Mouse (Mus musculus): ENCODE measurements around the gene 1700028J19Rik. TPM values are rescaled to one million over a fixed set of nuclear protein-coding genes. Genes with fewer than 3 reads are reported as not detected.
"Not testable (repeated sequence)": the region's sequence is repeated elsewhere in the genome, so short reads cannot be mapped to it uniquely, and the experiment has no call there.

The 1700028J19Rik gene
- total RNA-seq, 2 experiments from 2014 or later: 0.23 to 0.30 TPM

GRCm38 (mm10) chr7:44254930-44255329 lies 8.4 kb upstream of the 1700028J19Rik start:
- no peak for DNase-seq
- intact Hi-C loops (cut with DNase I): no loop called here

DNA sequence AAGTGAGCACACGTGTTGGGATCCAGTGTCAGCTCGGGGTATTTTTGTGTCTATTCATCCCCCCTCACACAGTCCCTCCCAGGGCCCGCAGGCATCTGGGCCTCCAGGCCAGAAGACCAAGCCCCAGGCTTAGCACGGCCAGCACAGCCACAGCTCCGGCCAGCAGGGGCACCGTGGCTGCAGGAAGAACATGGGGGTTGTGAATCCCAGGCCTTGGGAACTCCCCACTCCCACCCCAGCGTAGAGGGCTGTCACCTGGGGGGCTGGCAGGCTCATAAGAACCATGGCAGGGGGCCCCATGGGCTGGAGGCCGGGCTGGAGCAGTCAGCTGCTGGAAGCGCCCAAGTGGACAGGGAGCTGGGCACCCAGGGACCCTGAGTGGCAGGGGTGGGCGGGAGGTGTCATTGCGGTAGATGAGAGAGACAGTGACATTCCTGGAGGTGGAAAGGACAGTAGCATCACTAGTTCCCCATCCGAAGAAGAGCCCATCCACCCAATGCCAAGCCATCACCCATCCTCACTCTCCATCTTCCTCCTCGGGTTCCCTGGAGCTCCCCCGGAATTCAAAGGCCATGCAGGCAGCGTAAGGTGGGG lies 6.6 kb upstream of the 1700028J19Rik start:
- no peak for DNase-seq
- intact Hi-C loops (cut with DNase I): no loop called here

- DNase-seq; intact Hi-C loops (cut with DNase I): not testable (repeated sequence)
These were observed 4.3 kb upstream of the 1700028J19Rik start for GRCm38 (mm10) chr7:44250732-44251275.

GRCm38 (mm10) chr7:44249248-44249647 lies 2.8 kb upstream of the 1700028J19Rik start:
- DNase-seq: no peak
- intact Hi-C loops (cut with DNase I): no loop called here

- no peak for DNase-seq
- intact Hi-C loops (cut with DNase I): no loop called here
These were observed 1.5 kb upstream of the 1700028J19Rik start for GRCm38 (mm10) chr7:44247971-44248370.

- intact Hi-C loops (cut with DNase I): no loop called here
- no peak for DNase-seq
These were observed 532 bp upstream of the 1700028J19Rik start for GRCm38 (mm10) chr7:44246984-44247470.

- intact Hi-C loops (cut with DNase I): no loop called here
- no peak for DNase-seq
These were observed 2.4 kb downstream of the 1700028J19Rik start for GRCm38 (mm10) chr7:44244080-44244479.

DNA sequence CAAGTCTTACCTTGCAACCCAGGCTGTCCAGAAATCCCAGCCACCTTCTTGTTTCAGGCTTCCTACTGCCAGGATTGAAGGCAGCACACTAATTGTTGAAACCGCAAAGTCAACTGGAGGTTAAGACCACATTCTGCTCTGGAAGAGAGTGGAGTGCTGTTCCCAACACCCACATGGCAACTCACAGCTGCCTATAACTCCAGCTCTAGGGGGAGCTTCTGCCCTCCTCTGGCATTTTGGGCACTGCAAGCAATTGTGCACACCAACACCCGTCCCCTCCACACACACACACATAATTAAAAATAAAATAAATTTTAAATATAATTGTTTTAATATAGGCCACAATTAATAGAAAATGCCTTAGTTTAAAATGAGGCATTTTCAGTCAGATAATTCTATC lies 5.3 kb downstream of the 1700028J19Rik start:
- intact Hi-C loops (cut with DNase I): no loop called here
- no peak for DNase-seq

DNA sequence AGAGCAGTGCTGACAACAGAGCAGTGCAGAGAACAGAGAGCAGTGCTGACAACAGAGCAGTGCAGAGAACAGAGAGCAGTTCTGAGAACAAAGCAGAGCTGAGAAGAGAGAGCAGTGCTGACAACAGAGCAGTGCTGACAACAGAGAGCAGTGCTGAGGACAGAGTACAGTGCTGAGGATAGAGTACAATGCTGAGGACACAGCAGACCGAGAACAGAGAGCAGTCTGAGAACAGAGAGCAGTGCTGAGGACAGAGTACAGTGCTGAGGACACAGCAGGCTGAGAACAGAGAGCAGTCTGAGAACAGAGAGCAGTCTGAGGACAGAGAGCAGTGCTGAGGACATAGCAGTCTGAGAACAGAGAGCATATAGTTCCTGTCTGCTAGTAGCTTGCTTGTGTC lies 5.8 kb downstream of the 1700028J19Rik start:
- no peak for DNase-seq
- intact Hi-C loops (cut with DNase I): no loop called here

- no peak for DNase-seq
- intact Hi-C loops (cut with DNase I): no loop called here
These were observed 6.6 kb downstream of the 1700028J19Rik start for GRCm38 (mm10) chr7:44239913-44240312.

DNA sequence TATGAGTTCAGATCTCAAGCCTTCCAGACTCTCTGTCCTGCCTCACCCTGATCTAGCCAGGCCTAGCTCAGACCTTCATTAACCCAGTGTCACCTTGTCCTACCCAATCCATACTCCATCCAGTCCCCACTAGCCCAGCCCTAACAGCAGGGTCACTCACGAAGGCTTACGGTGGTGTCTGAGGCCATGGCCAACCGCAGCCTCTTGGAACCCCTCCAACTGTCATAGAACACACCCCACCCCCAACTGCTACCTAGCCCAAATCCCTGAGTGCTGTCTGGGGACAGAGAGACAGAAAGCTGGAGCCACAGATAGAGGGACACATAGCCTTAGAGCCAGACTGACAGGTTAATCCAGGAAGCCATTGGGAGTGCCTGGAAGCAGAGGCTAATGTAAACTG lies 10.6 kb downstream of the 1700028J19Rik start, which contains the start of gene Gm36864:
Gene Gm36864 (plus strand): TSS at position 269 of the 400 bp plus-strand sequence.
- intact Hi-C loops (cut with DNase I): no loop called here
- DNase-seq: no peak

GRCm38 (mm10) chr7:44225076-44225475 lies 21.4 kb downstream of the 1700028J19Rik start, which contains the start of gene Klk1:
TSS of gene Klk1 (plus strand) at chr7:44225360.
- DNase-seq: no peak
- intact Hi-C loops (cut with DNase I): no loop called here

GRCm38 (mm10) chr7:44222335-44222734 lies 24.2 kb downstream of the 1700028J19Rik start:
- DNase-seq; intact Hi-C loops (cut with DNase I): not testable (repeated sequence)

- intact Hi-C loops (cut with DNase I); DNase-seq: not testable (repeated sequence)
These were observed 24.9 kb downstream of the 1700028J19Rik start for GRCm38 (mm10) chr7:44221601-44222000.

GRCm38 (mm10) chr7:44215645-44216044 lies 30.9 kb downstream of the 1700028J19Rik start, which contains the start of gene Klk1b5:
TSS of gene Klk1b5 (plus strand) at chr7:44215945.
- intact Hi-C loops (cut with DNase I): no loop called here
- DNase-seq: no peak

DNA sequence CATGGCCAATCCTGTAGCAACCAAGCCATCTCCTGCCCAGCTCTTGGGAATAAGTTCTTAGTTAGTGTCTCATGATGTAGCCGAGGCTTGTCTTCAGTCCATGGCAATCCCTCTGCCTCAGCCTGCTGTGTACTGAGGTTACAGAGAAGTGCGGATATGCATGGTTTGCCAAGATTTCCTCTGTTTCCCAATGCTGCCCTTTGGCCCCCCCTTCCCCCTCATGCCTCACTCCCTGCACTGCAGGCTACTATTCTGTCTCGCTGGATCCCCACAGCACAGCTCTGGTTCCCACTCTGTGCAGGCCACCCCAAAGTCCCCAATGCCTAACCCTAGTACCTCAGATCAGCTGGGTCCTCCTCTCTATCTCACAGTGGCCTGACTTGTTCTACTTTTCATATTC lies 38.2 kb downstream of the 1700028J19Rik start:
- no peak for DNase-seq
- intact Hi-C loops (cut with DNase I): no loop called here

DNA sequence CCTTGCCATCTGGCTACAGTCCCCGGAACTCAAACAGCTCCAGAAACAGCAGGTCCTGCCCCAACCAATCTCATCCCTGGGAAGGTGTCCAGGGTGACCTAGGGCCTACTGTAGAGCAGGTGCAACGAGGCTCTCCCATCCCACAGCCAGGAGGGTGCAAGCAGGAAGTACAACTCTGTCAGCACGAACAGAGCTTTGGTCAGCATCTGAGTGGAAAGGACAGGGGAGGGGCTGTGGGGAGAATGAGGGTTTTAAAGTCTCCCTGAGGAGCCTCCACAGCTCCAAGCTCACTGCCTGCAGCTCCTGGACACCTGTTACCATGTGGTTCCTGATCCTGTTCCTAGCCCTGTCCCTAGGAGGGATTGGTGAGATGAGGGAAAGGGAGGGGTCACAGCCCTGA lies 39.4 kb downstream of the 1700028J19Rik start, which contains the start of gene Klk1b4:
Gene Klk1b4 (plus strand): TSS at position 301 of the 400 bp plus-strand sequence.
- DNase-seq; intact Hi-C loops (cut with DNase I): not testable (repeated sequence)

- intact Hi-C loops (cut with DNase I): no loop called here
- no peak for DNase-seq
These were observed 48.6 kb downstream of the 1700028J19Rik start, which contains the start of gene Klk1b3 for GRCm38 (mm10) chr7:44197891-44198290. TSS of gene Klk1b3 (plus strand) at chr7:44198191.

GRCm38 (mm10) chr7:44193466-44193865 lies 53.0 kb downstream of the 1700028J19Rik start:
- intact Hi-C loops (cut with DNase I); DNase-seq: not testable (repeated sequence)

DNA sequence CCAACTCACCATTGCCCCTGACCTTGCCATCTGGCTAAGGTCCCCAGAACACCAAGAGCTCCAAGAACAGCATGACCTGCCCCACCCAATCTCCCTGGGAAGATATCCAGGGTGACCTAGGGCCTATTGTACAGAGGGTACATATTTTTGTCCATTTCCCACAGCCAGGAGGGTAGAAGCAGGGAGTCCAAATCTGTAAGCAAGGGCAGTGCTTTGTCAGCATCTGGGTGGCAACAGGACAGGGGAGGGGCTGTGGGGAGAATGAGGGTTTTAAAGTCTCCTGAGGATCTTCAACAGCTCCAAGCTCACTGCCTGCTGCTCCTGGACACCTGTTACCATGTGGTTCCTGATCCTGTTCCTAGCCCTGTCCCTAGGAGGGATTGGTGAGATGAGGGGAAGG lies 58.6 kb downstream of the 1700028J19Rik start, which contains the start of gene Klk1b24:
Gene Klk1b24 (plus strand): TSS at position 301 of the 400 bp plus-strand sequence.
- intact Hi-C loops (cut with DNase I); DNase-seq: not testable (repeated sequence)

- intact Hi-C loops (cut with DNase I); DNase-seq: not testable (repeated sequence)
These were observed 60.0 kb downstream of the 1700028J19Rik start for GRCm38 (mm10) chr7:44186516-44186915.
